Mouse (Mus musculus): ENCODE results near the gene Slc7a7. TPM values are rescaled to one million over a fixed set of nuclear protein-coding genes. Genes with fewer than 3 reads are reported as not detected.

The Slc7a7 gene
- total RNA-seq, 2 experiments from 2014 or later = 2.1 to 2.2 TPM

GRCm38 (mm10) chr14:54385968-54386618 is 31.5 kb downstream of the Slc7a7 start:
- no peak for DNase-seq (ENCODE audit: extremely low spot score in 1 of 2, low spot score in 2 of 2)

GRCm38 (mm10) chr14:54384396-54384795 is 33.2 kb downstream of the Slc7a7 start:
- intact Hi-C loops (cut with DNase I) = no loop called here
- DNase-seq (ENCODE audit: extremely low spot score in 1 of 2, low spot score in 2 of 2) = no peak

More at GRCm38 (mm10) chr14:54385968-54386618, 31.5 kb downstream of the Slc7a7 start:
- intact Hi-C loops (cut with DNase I) = no loop called here

GRCm38 (mm10) chr14:54383355-54383771 is 34.2 kb downstream of the Slc7a7 start:
- peak in 1 of 2 experiments; percentile 47 for DNase-seq (ENCODE audit: extremely low spot score in 1 of 2, low spot score in 2 of 2)
- intact Hi-C loops (cut with DNase I) = no loop called here

GRCm38 (mm10) chr14:54382641-54383040 is 34.9 kb downstream of the Slc7a7 start:
- intact Hi-C loops (cut with DNase I) = no loop called here
- DNase-seq (ENCODE audit: extremely low spot score in 1 of 2, low spot score in 2 of 2) = peak in 1 of 2 experiments; percentile 21

GRCm38 (mm10) chr14:54381816-54382215 is 35.8 kb downstream of the Slc7a7 start:
- intact Hi-C loops (cut with DNase I) = no loop called here
- DNase-seq (ENCODE audit: extremely low spot score in 1 of 2, low spot score in 2 of 2) = no peak

DNA sequence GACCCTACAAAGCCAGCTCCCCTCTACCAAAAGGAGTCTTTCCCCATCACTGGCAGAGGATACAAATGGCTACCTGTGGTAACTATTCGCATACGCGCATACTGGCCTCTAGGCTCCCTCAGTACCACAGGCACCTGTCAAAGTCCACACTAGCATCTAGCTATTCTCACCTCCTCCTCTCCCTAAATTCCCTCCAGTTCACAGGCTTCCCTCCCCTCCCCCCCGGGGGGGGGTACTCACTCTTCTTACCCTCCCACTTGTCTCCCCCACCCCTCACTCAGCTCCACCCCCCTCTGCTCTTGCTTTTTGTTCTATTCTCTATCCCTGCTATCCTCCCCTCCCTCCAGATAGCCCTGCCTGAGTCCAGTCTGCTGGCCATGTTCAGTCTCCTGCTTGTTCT is 37.0 kb downstream of the Slc7a7 start:
- intact Hi-C loops (cut with DNase I) = no loop called here
- no peak for DNase-seq (ENCODE audit: extremely low spot score in 1 of 2, low spot score in 2 of 2)

DNA sequence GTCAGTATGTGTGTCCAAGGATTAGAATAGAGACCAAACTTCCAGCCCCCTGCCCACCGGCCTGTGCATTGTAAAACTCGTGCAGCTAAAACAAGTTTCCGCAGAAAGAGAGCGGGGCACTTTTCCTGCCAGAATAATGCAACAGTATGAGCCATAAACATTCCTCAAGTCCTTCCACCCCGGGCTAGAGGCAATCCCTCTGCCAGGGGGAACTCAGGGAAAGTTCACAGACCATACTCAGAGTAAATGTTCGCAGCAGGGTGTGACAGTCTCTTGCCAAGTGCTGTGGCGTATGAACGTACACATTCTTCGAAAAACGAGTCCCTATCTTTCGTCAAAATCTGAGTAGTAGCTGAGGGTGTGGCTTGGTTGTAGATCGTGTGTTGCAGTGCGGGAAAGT is 38.0 kb downstream of the Slc7a7 start:
- intact Hi-C loops (cut with DNase I) = no loop called here

DNA sequence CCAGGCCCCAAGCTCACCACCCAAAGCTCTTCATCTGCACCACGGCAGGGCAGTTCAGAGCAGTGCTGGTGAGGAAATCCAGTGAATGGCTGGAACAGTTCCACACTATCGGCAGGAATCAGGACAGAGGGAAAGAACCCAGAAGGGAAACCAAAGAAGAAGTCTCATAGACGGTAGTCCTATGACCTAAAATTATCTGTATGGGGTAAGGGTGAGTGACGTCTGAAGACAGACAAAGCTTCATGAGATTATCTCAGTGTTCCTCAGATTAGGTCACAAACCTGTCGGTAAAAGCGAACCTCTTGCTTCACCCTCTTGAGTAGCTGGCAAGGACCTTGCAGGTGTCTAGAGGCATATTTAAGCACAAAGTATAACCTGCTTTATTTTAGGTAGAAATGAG is 40.4 kb downstream of the Slc7a7 start:
- intact Hi-C loops (cut with DNase I) = no loop called here
- DNase-seq (ENCODE audit: extremely low spot score in 1 of 2, low spot score in 2 of 2) = no peak

More for the DNA sequence above, 38.0 kb downstream of the Slc7a7 start:
- DNase-seq (ENCODE audit: extremely low spot score in 1 of 2, low spot score in 2 of 2) = no peak

DNA sequence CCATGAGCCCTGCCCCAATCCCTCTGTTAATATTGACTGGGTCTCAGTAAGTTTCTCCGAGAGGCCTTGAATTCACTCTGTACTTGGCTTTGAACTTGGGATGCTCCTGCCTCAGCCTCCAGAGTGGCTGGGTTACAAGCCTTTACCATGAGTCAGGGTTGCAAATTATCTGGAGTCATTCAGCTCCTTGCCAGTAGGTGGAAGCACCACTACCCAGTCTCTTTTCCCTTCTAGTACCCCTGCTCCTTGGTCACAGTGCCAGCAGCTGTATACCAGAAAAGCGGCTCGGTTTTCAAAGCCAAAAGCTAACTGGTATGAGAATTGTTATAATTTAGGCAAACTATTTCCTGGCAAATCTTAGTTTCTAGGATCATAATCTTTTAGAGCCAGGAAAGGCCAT is 41.7 kb downstream of the Slc7a7 start:
- intact Hi-C loops (cut with DNase I) = no loop called here

GRCm38 (mm10) chr14:54372923-54373322 is 44.7 kb downstream of the Slc7a7 start:
- DNase-seq (ENCODE audit: extremely low spot score in 1 of 2, low spot score in 2 of 2) = no peak
- intact Hi-C loops (cut with DNase I) = no loop called here

More for the DNA sequence above, 41.7 kb downstream of the Slc7a7 start:
- peak in 1 of 2 experiments; percentile 40 for DNase-seq (ENCODE audit: extremely low spot score in 1 of 2, low spot score in 2 of 2)

DNA sequence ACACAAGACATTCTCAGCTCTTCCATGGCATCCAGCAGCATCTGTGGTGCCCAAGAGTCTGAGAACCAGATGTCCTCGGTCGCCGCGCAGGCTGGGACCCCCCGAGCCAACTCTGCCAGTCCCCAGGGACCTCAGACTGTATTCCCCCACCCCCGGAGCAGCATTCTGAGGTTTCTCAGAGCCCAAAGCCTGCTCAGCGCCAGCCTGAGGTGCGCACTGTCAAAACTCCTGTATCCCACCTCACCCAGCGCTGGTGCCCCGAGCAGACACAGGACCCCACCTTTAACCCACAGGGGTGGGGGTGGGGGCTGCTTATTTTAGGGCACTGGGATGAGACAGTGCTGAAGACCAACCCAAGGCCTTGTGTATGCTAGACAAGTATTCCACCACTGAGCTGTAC is 46.1 kb downstream of the Slc7a7 start:
- no peak for DNase-seq (ENCODE audit: extremely low spot score in 1 of 2, low spot score in 2 of 2)

GRCm38 (mm10) chr14:54370595-54370994 is 47.0 kb downstream of the Slc7a7 start:
- intact Hi-C loops (cut with DNase I) = no loop called here
- no peak for DNase-seq (ENCODE audit: extremely low spot score in 1 of 2, low spot score in 2 of 2)

More for the DNA sequence above, 46.1 kb downstream of the Slc7a7 start:
- intact Hi-C loops (cut with DNase I) = no loop called here

- intact Hi-C loops (cut with DNase I) = no loop called here
- DNase-seq (ENCODE audit: extremely low spot score in 1 of 2, low spot score in 2 of 2) = no peak
Measured at GRCm38 (mm10) chr14:54369372-54369771, 48.2 kb downstream of the Slc7a7 start.

DNA sequence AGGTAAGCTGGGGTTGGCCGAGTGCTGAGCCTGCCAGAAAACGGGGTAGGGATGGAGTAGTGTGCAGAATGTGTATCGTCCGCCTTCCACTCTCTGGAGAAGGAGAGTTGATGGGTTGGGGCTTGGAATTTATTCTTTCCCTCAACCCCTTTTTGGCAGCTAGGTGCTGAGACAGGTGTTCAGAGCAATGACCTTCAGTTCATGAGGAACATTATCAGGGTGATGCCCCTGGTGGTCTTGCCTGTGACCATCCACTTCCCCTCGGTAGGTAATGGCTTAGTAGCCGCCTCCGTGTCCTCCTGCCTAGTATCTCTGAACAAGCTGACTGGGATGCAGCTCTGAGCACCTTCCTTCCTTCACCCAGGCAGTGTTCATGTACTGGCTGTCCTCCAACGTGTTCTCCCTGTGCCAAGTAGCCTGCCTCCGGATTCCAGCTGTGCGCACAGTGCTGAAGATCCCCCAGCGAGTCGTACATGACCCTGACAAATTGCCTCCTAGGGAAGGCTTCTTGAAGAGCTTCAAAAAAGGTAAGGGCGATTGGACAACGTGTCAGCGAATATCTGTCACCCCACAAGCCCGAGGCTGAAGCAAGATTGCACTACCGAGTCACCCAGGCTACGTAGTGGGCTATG is 50.0 kb downstream of the Slc7a7 start:
- intact Hi-C loops (cut with DNase I) = no loop called here
- DNase-seq (ENCODE audit: extremely low spot score in 1 of 2, low spot score in 2 of 2) = no peak

DNA sequence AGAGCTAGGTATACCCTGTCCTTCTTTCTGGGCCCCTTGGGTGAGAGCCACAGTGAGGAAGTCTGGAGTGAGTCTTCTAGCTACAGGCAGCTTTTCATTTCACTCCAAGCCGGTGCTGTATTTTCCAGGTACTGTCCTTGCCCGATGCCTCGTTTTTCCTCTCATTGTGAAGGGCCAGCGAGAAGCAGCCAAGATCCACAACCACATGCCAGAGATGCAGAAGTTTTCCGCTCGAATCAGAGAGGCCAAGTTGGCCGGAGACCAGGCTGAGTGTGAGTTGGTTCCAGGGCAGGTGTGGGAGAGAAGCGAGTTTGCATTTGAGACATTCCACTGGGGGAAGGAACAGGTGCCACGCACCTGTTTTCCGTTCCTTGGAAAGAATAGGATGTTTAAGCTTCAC is 51.0 kb downstream of the Slc7a7 start:
- DNase-seq (ENCODE audit: extremely low spot score in 1 of 2, low spot score in 2 of 2) = no peak
- intact Hi-C loops (cut with DNase I) = no loop called here

- intact Hi-C loops (cut with DNase I) = no loop called here
- DNase-seq (ENCODE audit: extremely low spot score in 1 of 2, low spot score in 2 of 2) = no peak
Measured at GRCm38 (mm10) chr14:54365026-54365645, 52.4 kb downstream of the Slc7a7 start.

DNA sequence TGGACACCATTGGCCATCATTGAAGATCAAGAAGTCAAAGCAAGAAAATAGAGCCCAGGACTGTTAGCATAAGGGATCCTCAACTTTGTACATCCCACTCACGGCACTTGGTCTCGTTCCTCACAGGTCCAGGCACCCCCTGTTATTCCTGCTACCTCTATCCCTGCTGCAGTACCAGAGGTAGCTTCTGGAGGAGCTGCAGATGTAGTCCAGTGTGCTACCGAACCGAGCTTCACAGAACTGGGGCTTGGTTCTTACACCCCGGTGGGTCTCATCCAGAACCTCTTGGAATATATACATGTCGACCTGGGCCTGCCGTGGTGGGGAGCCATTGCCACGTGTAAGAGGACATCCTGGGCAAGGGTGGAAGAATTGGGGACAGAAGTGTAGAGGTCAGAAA is 54.4 kb downstream of the Slc7a7 start:
- DNase-seq (ENCODE audit: extremely low spot score in 1 of 2, low spot score in 2 of 2) = no peak
- intact Hi-C loops (cut with DNase I) = loop anchor here (5.0 kb wide), 1 partner anchor 111 kb away; the partner anchor contains the start of genes Abhd4 and Dad1

DNA sequence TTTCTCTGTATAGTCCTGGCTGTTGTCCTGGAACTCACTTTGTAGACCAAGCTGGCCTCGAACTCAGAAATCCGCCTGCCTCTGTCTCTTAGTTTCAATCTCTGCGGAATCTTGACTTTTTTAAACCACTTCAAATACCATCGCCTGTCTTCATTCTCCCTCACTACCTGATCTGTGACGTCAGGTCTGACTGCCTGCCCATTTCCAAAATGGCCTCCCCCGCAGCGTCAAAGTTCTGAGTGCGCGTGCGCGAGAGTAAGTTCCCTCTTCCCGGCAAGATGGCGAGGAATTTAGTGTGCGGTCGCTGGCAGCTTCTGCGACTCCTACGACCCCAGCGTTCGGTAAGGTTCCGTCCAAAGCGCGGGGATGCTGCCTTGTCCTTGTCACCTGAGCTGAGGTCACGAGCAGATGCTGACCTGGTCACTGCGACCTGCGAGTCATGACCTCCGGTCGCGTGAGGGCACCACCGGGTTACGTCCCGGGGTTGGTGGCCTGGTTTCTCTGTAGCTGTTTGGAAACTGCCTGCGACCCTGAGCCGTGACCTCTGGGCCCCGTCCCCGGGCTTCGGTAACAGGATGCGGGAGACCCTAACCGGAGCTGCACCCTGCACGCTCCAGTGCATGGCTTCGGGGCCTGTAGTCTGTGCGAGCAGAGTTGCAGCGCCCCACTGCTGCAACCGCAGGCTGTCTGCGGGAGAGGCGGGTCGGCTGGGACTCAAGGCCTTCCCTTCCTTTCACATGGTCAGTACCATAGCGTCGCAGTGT is 56.8 kb downstream of the Slc7a7 start, which contains the start of gene Oxa1l:
Gene Oxa1l, plus strand, starts transcription at position 258 of the 764 bp plus-strand sequence.
- peak; percentile 95 to 96 for DNase-seq (ENCODE audit: extremely low spot score in 1 of 2, low spot score in 2 of 2)
- intact Hi-C loops (cut with DNase I) = loop anchor here (5.0 kb wide), 1 partner anchor 108 kb away; the partner anchor contains the start of genes Abhd4 and Dad1

DNA sequence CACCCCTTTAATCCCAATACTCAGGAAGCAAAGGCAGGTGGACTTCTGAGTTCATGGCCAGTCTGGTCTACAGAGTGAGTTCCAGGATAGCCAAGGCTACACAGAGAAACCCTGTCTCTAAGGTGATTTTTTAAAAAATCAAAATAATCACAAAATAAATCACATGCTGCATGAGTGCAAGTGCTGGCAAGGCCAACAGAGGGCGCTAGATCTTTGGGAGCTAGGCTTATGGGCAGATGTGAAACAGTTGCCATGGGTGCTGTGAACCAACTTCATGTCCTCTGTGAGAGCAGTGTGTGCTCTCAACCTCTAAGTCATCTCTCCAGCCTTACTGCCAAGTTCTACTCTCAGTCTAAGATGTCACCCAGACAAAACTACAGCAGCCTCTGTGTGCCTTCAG is 63.2 kb downstream of the Slc7a7 start:
- DNase-seq (ENCODE audit: extremely low spot score in 1 of 2, low spot score in 2 of 2) = no peak
- intact Hi-C loops (cut with DNase I) = no loop called here

Data from left cerebral cortex, postnatal 10 days (tissue).